Mouse (Mus musculus) intestine, embryonic 15.5 days (tissue): ENCODE measurements at regions not wholly inside any gene's neighbourhood (a gene's known extent, or its start where the extent isn't known, plus 50 kb on each side); places are given as distances from the start of the nearest gene placed in this dataset.

ENCODE experiments used
- ATAC-seq: fragments of 200-750 bp; cut with Nextera tagmentation; 2 replicates; pipeline ENCODE4 v1.8.0; 2017; ENCODE audit warnings: moderate TSS enrichment, moderate library complexity
- H3K27ac ChIP-seq: fragments of 300-500 bp; sonication (generic); 2 replicates; pipeline ENCODE4 v1.5.1; 2015; ENCODE audit warnings: mild to moderate bottlenecking, inconsistent platforms
- H3K27me3 ChIP-seq: fragments of 300-500 bp; sonication (generic); replicated peaks from 2 replicates; pipeline ENCODE4 v1.6.1; 2015; ENCODE audit warnings: inconsistent platforms
- H3K36me3 ChIP-seq: fragments of 300-500 bp; sonication (generic); 2 replicates; pipeline ENCODE4 v1.6.1; 2015; ENCODE audit warnings: inconsistent platforms
- H3K4me1 ChIP-seq: fragments of 300-500 bp; sonication (generic); replicated peaks from 2 replicates; pipeline ENCODE4 v1.6.1; 2015; ENCODE audit warnings: inconsistent platforms
- H3K4me2 ChIP-seq: fragments of 300-500 bp; sonication (generic); replicated peaks from 2 replicates; pipeline ENCODE4 v1.6.1; 2015; ENCODE audit warnings: mild to moderate bottlenecking, inconsistent platforms
- H3K4me3 ChIP-seq: fragments of 300-500 bp; sonication (generic); replicated peaks from 2 replicates; pipeline ENCODE4 v1.5.1; 2015; ENCODE audit warnings: inconsistent platforms
- H3K9ac ChIP-seq: fragments of 300-500 bp; sonication (generic); 2 replicates; pipeline ENCODE4 v1.6.1; 2015; ENCODE audit warnings: inconsistent platforms
- H3K9me3 ChIP-seq: fragments of 300-500 bp; sonication (generic); 2 replicates; pipeline ENCODE4 v1.6.1; 2016; ENCODE audit warnings: inconsistent platforms
- WGBS: fragments of 180-500 bp; shearing (Covaris S2); methylation state at CpG from one replicate; pipeline ENCODE4 v1.1.7; 2015; 5-methylcytosine and 5-hydroxymethylcytosine counted together

GRCm38 (mm10) chr11:24925135-24925534 lies 847.3 kb downstream of the Bcl11a start:
- no peak for ATAC-seq
- no peak overlapping the region for H3K27ac ChIP-seq

GRCm38 (mm10) chr11:24943646-24944045 lies 865.8 kb downstream of the Bcl11a start:
- Histone ChIP-seq H3K4me2 (no peak overlapping the region), H3K36me3 (no peaks in the 10 kb centered on the region), H3K9me3 (no peaks in the 10 kb centered on the region), H3K27ac (no peak overlapping the region), H3K4me3 (no peak overlapping the region), H3K4me1 (no peaks in the 10 kb centered on the region), H3K27me3 (no peaks in the 10 kb centered on the region), H3K9ac (no peak overlapping the region)
- ATAC-seq, result no peak

More at GRCm38 (mm10) chr11:24925135-24925534, 847.3 kb downstream of the Bcl11a start:
- Histone ChIP-seq H3K4me2 (no peak overlapping the region), H3K27me3 (no peaks in the 10 kb centered on the region), H3K9me3 (no peaks in the 10 kb centered on the region), H3K36me3 (no peaks in the 10 kb centered on the region), H3K4me1 (no peaks in the 10 kb centered on the region), H3K4me3 (no peak overlapping the region), H3K9ac (no peak overlapping the region)

GRCm38 (mm10) chr11:24951161-24951560 lies 873.3 kb downstream of the Bcl11a start:
- H3K9me3 ChIP-seq, result no peaks in the 10 kb centered on the region
- 76% methylated on average over 1 of the region's 1 CpGs for WGBS
- H3K4me2 ChIP-seq, result no peak overlapping the region
- no peaks in the 10 kb centered on the region for H3K4me1 ChIP-seq
- H3K9ac ChIP-seq, result no peak overlapping the region
- H3K27me3 ChIP-seq, result no peaks in the 10 kb centered on the region
- no peak overlapping the region for H3K27ac ChIP-seq
- H3K36me3 ChIP-seq, result no peaks in the 10 kb centered on the region
- H3K4me3 ChIP-seq, result no peak overlapping the region
- ATAC-seq, result no peak

DNA sequence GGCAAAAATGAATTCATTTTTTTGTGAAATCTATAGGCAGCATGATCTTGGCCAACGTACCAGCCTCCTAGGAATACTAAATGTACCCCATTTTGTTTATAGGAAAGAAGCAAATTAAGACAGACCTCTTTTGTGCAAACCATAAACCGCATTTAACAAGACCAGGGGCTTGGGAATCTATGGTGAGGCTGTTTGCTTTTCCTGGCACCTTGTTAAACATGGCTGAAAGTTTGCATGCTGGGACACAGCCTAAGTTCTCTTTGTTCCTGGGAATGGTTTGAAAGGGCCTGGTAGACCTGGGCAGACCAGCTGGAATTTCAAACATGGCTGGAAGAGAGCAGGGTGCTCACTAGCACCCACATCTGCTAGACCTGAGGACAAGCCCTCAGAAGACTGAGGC lies 894.5 kb downstream of the Bcl11a start:
- ATAC-seq, result no peak
- WGBS, result 69% methylated on average over 2 of the region's 2 CpGs
- H3K9ac ChIP-seq, result no peak overlapping the region

DNA sequence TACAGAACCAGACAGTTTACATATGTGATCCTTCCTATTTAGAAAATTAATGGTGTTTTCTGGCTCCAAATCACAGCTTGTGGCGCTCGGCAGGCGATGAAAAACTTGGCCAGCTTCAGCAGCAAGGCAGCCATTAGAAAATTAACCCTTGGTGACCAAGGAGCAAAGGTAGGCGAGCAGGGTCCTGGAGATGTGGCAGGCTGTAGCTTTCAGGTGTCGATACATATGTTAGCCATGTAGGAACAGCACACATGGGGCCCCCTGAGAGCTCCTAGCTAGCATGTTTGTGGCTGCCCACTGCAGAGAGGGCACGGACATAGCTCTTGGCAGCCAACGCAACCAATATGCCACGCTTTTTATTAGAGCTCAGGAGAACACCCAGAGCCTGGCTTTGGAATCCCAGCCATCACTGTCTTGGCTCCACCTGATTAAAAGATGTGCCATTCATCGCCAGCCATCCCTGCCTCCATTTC lies 902.4 kb downstream of the Bcl11a start:
- Histone ChIP-seq H3K4me2 (no peak overlapping the region), H3K27me3 (no peaks in the 10 kb centered on the region), H3K27ac (no peak overlapping the region), H3K36me3 (no peaks in the 10 kb centered on the region), H3K4me1 (no peaks in the 10 kb centered on the region), H3K4me3 (no peak overlapping the region), H3K9ac (no peak overlapping the region), H3K9me3 (no peaks in the 10 kb centered on the region)
- 67% methylated on average over 9 of the region's 9 CpGs for WGBS
- no peak for ATAC-seq

More for the DNA sequence above, 894.5 kb downstream of the Bcl11a start:
- Histone ChIP-seq H3K36me3 (no peaks in the 10 kb centered on the region), H3K9me3 (no peaks in the 10 kb centered on the region), H3K4me3 (no peak overlapping the region), H3K27ac (no peak overlapping the region), H3K27me3 (no peaks in the 10 kb centered on the region), H3K4me2 (no peak overlapping the region), H3K4me1 (no peaks in the 10 kb centered on the region)

DNA sequence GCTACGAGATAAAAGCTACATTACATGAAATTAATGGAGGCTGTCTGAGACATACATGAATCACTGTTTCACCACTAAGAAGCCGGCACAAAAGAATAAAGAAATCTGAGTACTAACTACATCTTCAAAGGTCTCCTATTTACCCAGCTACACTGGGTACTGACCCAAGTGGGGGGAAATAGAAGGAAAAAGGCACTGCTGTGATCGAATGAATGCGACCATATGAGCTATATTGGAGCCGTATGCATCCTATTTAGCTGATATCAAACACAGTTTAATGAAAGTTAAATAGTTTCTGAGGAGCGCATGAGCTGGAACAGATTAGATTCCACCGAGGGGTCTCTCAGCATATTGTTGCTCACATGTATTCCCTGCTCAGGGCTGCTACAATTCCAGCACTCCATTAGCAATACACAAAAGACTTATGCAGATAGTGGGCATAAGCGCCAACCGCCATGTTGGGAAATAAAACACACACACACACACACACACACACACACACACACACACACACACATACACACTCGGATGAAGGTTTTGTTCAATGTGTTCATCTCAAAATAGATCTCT lies 905.3 kb downstream of the Bcl11a start:
- H3K4me2 ChIP-seq, result no peak overlapping the region
- 78% methylated on average over 10 of the region's 10 CpGs for WGBS
- no peaks in the 10 kb centered on the region for H3K36me3 ChIP-seq
- ATAC-seq, result no peak
- H3K9ac ChIP-seq, result no peak overlapping the region
- no peaks in the 10 kb centered on the region for H3K9me3 ChIP-seq
- H3K27ac ChIP-seq, result no peak overlapping the region
- H3K4me1 ChIP-seq, result no peaks in the 10 kb centered on the region
- H3K27me3 ChIP-seq, result no peaks in the 10 kb centered on the region
- H3K4me3 ChIP-seq, result no peak overlapping the region

GRCm38 (mm10) chr11:25005491-25005890 lies 927.6 kb downstream of the Bcl11a start:
- no peak for ATAC-seq
- Histone ChIP-seq H3K27ac (no peak overlapping the region), H3K4me1 (no peaks in the 10 kb centered on the region), H3K36me3 (no peaks in the 10 kb centered on the region), H3K9me3 (no peaks in the 10 kb centered on the region), H3K27me3 (no peaks in the 10 kb centered on the region), H3K4me2 (no peak overlapping the region), H3K9ac (no peak overlapping the region), H3K4me3 (no peak overlapping the region)
- WGBS, result 19% methylated on average over 5 of the region's 5 CpGs

- Histone ChIP-seq H3K4me1 (no peaks in the 10 kb centered on the region), H3K4me3 (no peak overlapping the region), H3K27me3 (no peaks in the 10 kb centered on the region), H3K4me2 (no peak overlapping the region), H3K9ac (no peak overlapping the region), H3K27ac (no peak overlapping the region), H3K36me3 (no peaks in the 10 kb centered on the region), H3K9me3 (no peaks in the 10 kb centered on the region)
- WGBS, result 62% methylated on average over 4 of the region's 4 CpGs
- no peak for ATAC-seq
Measured at GRCm38 (mm10) chr11:25026786-25027185, 948.9 kb downstream of the Bcl11a start.

- H3K36me3 ChIP-seq, result no peaks in the 10 kb centered on the region
- H3K9ac ChIP-seq, result no peak overlapping the region
- no peak for ATAC-seq
- H3K27ac ChIP-seq, result no peak overlapping the region
- H3K9me3 ChIP-seq, result no peaks in the 10 kb centered on the region
- H3K27me3 ChIP-seq, result no peaks in the 10 kb centered on the region
- 38% methylated on average over 4 of the region's 4 CpGs for WGBS
- no peak overlapping the region for H3K4me2 ChIP-seq
- H3K4me1 ChIP-seq, result no peaks in the 10 kb centered on the region
- no peak overlapping the region for H3K4me3 ChIP-seq
Measured at GRCm38 (mm10) chr11:25040983-25041382, 963.1 kb downstream of the Bcl11a start.

GRCm38 (mm10) chr11:25042763-25043162 lies 964.9 kb downstream of the Bcl11a start:
- H3K4me3 ChIP-seq, result no peak overlapping the region
- no peak overlapping the region for H3K4me2 ChIP-seq
- H3K27me3 ChIP-seq, result no peaks in the 10 kb centered on the region
- no peaks in the 10 kb centered on the region for H3K4me1 ChIP-seq
- no peak overlapping the region for H3K9ac ChIP-seq
- ATAC-seq, result peak; percentile 73
- H3K9me3 ChIP-seq, result no peaks in the 10 kb centered on the region
- WGBS, result 54% methylated on average over 3 of the region's 3 CpGs
- no peaks in the 10 kb centered on the region for H3K36me3 ChIP-seq
- H3K27ac ChIP-seq, result no peak overlapping the region

DNA sequence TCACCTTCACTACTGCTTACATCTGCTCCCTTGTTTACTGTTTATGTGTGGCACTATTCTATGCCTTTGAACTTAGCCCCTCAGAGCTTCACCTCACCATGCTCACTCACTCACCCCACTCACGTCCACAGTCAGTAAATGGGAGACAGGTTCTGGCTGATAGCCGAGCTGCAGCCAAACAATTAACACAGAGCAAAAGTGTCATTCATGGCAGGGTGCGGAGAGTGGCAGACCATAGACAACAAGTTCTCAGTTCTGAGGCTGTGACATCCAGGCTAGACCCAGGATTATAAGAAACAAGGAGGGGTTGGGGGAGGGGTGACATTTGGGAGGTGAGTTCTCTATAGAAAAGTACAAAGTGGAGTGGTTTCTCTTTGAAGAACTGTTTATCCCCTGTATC lies 967.5 kb downstream of the Bcl11a start:
- Histone ChIP-seq H3K36me3 (no peaks in the 10 kb centered on the region), H3K4me3 (no peak overlapping the region), H3K4me2 (no peak overlapping the region), H3K27me3 (no peaks in the 10 kb centered on the region), H3K9me3 (no peaks in the 10 kb centered on the region), H3K27ac (no peak overlapping the region), H3K9ac (no peak overlapping the region), H3K4me1 (no peaks in the 10 kb centered on the region)
- no peak for ATAC-seq
- 62% methylated on average over 3 of the region's 3 CpGs for WGBS

GRCm38 (mm10) chr11:25045977-25046376 lies 968.1 kb downstream of the Bcl11a start:
- no peak overlapping the region for H3K27ac ChIP-seq
- 60% methylated on average over 7 of the region's 7 CpGs for WGBS
- H3K4me1 ChIP-seq, result no peaks in the 10 kb centered on the region
- no peak overlapping the region for H3K9ac ChIP-seq
- no peaks in the 10 kb centered on the region for H3K36me3 ChIP-seq
- H3K27me3 ChIP-seq, result no peaks in the 10 kb centered on the region
- ATAC-seq, result 0 out of 2 replicates have a peak, but pooled peaks have one; percentile 25
- H3K4me3 ChIP-seq, result no peak overlapping the region
- H3K9me3 ChIP-seq, result no peaks in the 10 kb centered on the region
- H3K4me2 ChIP-seq, result no peak overlapping the region

DNA sequence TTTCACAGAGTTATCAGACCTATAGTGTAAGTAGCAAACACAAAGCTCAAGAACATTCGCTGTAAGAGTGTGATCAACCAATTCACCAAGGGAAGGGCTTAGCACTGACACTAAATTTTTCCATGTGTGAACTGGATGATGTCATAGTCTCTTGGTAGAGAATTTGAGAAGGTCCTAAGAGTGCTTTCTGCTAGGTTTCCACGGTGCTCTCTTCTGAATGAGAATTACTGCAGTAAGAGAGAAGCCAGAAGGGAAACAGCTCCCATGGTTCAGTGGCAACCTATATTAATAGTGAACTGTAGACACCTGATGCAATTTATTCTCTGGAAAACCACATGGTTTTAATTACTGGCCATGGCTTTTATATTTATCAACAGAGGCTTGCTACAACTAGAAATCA lies 977.8 kb downstream of the Bcl11a start:
- Histone ChIP-seq H3K27me3 (no peaks in the 10 kb centered on the region), H3K4me1 (0 out of 2 replicates have a peak, but pooled peaks cover 4% of the 10 kb centered on the region), H3K9ac (no peak overlapping the region), H3K27ac (no peak overlapping the region), H3K4me3 (no peak overlapping the region), H3K9me3 (no peaks in the 10 kb centered on the region), H3K4me2 (no peak overlapping the region), H3K36me3 (no peaks in the 10 kb centered on the region)
- ATAC-seq, result no peak
- 75% methylated on average over 2 of the region's 2 CpGs for WGBS
